Mouse (Mus musculus) left cerebral cortex, adult 6 months (tissue): Measurements from ENCODE around the gene Cltb. TPM values are rescaled to one million over a fixed set of nuclear protein-coding genes. Genes with fewer than 3 reads are reported as not detected.

ENCODE experiments used
- long read RNA-seq, 2 experiments: library from polyadenylated mRNA; unstranded; transcript quantifications; one replicate each; pipeline ENCODE4 v2.0.0; 2019 to 2020
- polyA plus RNA-seq: library from polyadenylated mRNA; unstranded; fragments of <200 nt; fragmentation: Nextera tagmentation; gene quantifications from 2 replicates; pipeline ENCODE4 v1.2.3, GENCODE M21; 2021

The Cltb gene
- 327 and 401 TPM in 2 replicates for polyA plus RNA-seq
- long read RNA-seq, experiment 1, transcript Cltb-201 (6 exons, 1,004 nt), result major isoform, 361 of 493 reads
- long read RNA-seq, experiment 1, transcript Cltb-202 (5 exons, 2,186 nt), result minor isoform, 105 of 493 reads
- long read RNA-seq, experiment 1, partial matches to known transcripts, result 3 of 493 reads
- long read RNA-seq, experiment 1, other reads (novel, unspliced or antisense), result 24 of 493 reads
- long read RNA-seq, experiment 2, transcript Cltb-202 (5 exons, 2,186 nt), result minor isoform, 54 of 292 reads
- long read RNA-seq, experiment 2, transcript Cltb-201 (6 exons, 1,004 nt), result major isoform, 200 of 292 reads
- long read RNA-seq, experiment 2, partial matches to known transcripts, result 18 of 292 reads
- long read RNA-seq, experiment 2, other reads (novel, unspliced or antisense), result 19 of 292 reads

DNA sequence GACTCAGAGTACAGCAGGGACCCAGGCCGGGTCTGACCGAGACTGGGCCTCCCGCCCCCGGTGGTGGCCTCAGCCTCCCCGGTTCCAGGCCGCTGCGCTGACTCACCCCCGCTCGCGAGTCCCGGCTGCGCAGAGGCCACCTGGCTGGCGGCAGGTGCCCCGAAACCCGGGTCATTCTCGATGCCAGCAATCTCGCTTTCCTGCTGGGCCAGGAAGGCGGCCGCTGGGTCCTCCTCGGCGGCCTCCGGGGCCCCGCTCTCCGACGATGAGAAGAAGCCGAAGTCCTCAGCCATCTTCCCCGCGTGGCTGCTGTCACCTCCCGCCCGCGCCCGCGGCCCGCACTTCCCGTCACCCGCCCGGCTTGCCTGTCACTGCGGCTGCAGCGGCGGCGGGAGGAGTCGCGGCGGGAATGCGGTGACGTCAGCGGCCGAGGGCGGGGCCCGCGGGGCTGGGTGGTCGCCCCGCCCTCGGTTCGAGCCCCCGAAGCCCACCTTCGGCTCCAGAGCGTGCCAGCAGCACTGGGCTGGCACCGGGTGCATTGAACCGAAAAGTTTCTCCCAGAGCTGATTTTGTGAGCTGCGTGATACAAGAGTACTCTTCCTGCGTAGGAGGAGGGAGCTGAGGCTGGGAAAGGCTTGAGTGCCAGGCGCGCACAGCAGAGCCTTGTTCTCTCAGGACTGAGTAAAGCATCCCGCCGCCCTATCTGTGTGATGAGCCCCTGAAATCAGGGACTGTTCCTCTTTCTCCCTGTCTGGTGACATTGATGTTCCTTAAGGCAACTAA lies at the start of gene Cltb:
Gene Cltb (minus strand): TSS at position 373 of the 783 bp plus-strand sequence.

DNA sequence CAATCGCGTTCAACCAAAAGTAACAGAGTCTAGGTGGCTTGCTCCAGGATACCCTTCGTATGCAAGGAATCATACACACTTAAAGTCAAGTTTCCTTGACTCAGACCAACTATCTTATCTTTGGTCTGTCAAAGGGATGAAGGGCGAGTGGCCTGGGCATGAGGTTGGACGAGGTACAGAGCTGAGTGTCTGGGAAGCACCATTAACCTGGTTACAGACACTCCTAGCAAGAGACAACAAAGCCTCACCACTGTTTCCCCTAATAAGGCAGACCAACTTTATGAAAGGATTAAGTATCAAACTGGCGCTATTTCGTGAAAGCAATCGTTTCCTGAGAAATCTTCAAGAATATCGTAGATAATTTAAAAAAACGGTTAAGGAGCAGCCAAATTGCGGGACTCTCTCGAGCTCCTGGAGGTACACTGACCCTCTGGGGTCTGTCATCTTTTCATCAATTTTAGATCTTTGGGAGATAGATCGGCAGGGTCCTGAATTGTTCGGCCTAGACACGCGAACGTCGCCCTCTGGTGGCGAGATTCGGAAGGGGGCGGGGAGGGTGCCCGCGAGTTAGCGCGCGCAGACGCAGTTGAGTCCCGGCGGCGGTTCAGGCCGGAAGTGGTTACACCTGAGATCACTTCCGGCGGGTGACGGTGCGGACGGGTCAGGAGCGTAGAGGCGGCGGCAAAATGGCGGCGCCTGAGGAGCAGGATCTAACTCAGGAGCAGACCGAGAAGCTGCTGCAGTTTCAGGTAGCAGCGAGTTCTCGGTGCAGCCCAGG lies 10.2 kb upstream of the Cltb start, which contains the start of gene Faf2:
Gene Faf2 (plus strand): TSS at position 630 of the 778 bp plus-strand sequence.

DNA sequence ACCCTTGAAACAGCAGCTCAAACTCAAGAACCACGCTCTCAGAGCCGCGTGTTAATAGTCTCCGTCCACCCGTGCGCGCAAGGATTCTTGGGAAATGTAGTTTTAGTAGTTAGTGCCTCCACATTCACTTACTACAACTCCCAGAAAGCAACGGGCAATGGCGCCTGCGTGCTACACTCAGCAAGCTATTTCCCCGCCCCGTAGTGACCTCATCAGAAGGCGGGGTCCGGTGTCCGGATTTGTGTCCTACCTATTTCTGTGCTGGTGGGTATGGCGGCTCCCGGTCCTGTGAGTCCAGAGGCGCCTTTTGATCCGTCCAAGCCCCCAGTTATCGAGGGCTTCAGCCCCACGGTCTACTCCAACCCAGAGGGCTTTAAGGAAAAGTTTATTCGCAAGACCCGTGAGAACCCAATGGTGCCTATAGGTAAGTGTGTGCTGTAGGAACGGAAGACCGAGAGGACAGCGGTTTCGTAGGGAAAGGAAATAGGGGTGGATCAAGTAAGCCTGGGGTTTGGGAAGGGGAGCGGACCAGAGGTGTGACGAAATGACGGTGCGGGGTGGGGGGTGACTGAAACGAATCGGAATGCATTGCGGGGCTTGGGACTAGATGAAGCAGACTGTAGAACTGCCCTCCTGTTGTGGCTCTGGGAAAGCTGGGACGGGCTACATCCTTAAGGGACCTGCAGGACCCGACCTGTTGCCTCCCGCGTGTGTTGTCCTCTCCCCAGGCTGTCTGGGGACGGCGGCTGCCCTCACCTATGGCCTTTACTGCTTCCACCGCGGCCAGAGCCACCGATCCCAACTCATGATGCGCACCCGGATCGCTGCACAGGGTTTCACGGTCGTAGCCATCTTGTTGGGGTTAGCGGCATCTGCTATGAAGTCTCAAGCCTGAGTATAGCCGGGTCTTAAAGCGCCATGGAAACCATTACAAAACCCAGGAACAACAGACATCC lies 20.9 kb downstream of the Cltb start, which contains the start of the genes Nop16 and Higd2a:
Gene Nop16 (minus strand): TSS at position 95 of the 956 bp plus-strand sequence.
Gene Higd2a (plus strand): TSS at position 212 of the 956 bp plus-strand sequence.

DNA sequence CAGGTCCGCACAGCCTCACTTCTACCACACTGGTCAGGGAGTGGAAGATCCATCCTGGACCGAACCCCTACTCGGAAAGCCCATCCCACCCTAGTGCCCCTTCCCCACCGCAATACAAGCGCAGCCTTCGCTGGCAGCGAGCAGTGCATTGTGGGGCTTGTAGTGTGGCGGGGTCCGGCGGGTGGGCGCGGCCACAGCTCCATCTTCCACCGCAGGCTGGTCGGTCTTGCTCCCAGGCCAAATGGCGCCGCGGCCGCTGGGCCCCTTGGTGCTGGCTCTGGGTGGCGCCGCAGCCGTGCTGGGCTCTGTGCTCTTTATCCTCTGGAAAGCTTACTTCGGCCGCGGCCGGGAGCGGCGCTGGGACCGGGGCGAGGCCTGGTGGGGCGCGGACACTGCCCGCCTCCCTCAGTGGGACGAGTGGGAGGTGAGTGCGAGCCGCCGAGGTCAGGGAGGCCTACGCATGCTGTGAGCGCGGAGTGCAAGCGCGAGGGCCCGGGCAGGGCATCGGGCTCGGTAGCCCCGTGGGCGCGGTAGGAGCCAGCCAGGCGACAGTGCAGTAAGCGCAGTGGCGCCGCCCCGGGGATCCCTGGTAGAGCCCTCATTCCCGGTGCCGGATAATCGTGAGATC lies 36.2 kb downstream of the Cltb start, which contains the start of gene Arl10:
Gene Arl10 (plus strand): TSS at position 162 of the 628 bp plus-strand sequence.

DNA sequence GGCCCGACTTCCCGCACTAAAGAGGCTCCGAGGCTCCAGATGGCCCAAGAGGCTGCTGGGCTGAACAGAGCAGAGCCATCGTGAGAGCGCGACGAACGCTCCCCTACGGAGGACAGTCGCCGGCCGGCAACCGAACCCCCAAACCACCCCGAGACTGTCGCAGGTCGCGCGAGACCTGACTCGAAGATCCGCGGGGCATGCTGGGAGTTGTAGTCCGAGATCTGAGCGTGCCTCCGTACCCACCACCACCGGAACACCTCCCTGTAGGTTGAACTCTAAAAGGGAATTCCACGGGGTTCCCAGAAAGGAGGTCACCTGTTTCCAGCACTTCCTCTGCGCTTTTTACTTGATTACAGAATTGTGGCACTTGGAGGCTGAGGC lies 46.0 kb downstream of the Cltb start, which contains the start of gene 4833439L19Rik:
Gene 4833439L19Rik (minus strand): TSS at position 235 of the 381 bp plus-strand sequence.

Other genes starting within 250 kb of the Cltb start
- 221 and 225 TPM in 2 replicates for gene Cplx2, start 240.0 kb downstream of the Cltb start, polyA plus RNA-seq
- gene Thoc3, start 142.5 kb downstream of the Cltb start, polyA plus RNA-seq, result 37.9 and 59.1 TPM in 2 replicates
- 4.8 and 5.1 TPM in 2 replicates for gene Simc1, start 107.6 kb downstream of the Cltb start, polyA plus RNA-seq
- gene 4833439L19Rik, start 45.9 kb downstream of the Cltb start, polyA plus RNA-seq, result 144 and 231 TPM in 2 replicates
- 29.6 and 29.7 TPM in 2 replicates for gene Arl10, start 36.3 kb downstream of the Cltb start, polyA plus RNA-seq
- 26.8 and 33.1 TPM in 2 replicates for gene Nop16, start 21.3 kb downstream of the Cltb start, polyA plus RNA-seq
- 459 and 466 TPM in 2 replicates for gene Higd2a, start 21.1 kb downstream of the Cltb start, polyA plus RNA-seq
- 32.3 and 53.8 TPM in 2 replicates for gene Faf2, start 10.4 kb upstream of the Cltb start, polyA plus RNA-seq
- 51.4 and 177 TPM in 2 replicates for gene Rnf44, start 82.6 kb upstream of the Cltb start, polyA plus RNA-seq
- 0.27 and 0.29 TPM in 2 replicates for gene Cdhr2, start 90.1 kb upstream of the Cltb start, polyA plus RNA-seq
- gene Gprin1, start 138.5 kb upstream of the Cltb start, polyA plus RNA-seq, result 9.8 and 42.2 TPM in 2 replicates
- gene Sncb, start 155.3 kb upstream of the Cltb start, polyA plus RNA-seq, result 50.2 and 213 TPM in 2 replicates
- gene Eif4e1b, start 172.7 kb upstream of the Cltb start, polyA plus RNA-seq, result not detected in 2 replicates
- 148 and 156 TPM in 2 replicates for gene Tspan17, start 178.0 kb upstream of the Cltb start, polyA plus RNA-seq